Mouse (Mus musculus): ENCODE data around the gene Insr.

DNA sequence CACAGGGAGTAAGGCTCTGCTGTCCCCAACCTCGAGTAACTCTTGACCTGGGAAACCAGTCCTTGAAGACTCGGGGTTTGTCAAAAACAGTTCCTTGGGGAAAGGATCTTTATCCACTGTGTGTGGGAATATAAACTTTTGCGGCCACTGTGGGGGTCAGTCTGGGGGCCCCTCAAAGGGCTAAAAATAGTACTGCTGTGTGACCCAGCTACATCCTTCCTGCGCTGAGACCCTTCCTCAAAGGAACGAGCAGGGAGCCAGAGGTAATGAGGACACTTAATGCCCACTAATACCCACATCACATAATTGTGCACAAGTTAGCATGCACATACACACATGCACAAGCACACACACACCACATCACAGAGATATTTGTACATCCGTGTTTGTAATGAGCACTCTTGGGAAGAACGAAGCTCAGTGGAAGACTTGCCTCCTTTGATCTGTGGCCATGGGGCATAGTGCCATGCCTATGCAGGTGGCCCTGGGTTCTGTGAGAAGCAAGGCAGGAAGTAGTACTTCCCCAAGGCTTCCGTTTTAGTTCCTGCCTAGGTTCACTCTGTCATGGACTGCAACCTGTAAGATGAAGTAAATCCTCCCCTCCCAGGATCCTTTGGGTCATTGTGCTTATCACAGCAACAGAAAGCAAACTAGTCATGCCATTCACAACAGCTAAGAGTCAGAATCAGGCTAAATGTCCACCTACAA, 48.3 kb upstream of the Insr start:
- TF ChIP-seq CTCF (IDR thresholded peaks at IDR 0.05; ENCODE audit: borderline replicate concordance, insufficient read depth, low read length) (no peak), POLR2A (IDR thresholded peaks at IDR 0.05; ENCODE audit: low read depth, low read length) (no peak)
